Mouse (Mus musculus) forebrain, embryonic 10.5 days (tissue): ENCODE data around the gene Snx29. TPM values are rescaled to one million over a fixed set of nuclear protein-coding genes. Genes with fewer than 3 reads are reported as not detected.

ENCODE experiments used
- DNase-seq: peaks from one replicate; pipeline ENCODE4 v3.0.0-alpha.2; 2017; ENCODE audit warnings: low spot score; ENCODE audit errors: extremely low spot score
- H3K27ac ChIP-seq: fragments of 300-500 bp; sonication (generic); 2 replicates; pipeline ENCODE4 v1.5.1; 2016; ENCODE audit warnings: mild to moderate bottlenecking
- H3K27me3 ChIP-seq: fragments of 300-500 bp; sonication (generic); 2 replicates; pipeline ENCODE4 v1.6.1; 2016; ENCODE audit warnings: mild to moderate bottlenecking; ENCODE audit not compliant: poor library complexity, severe bottlenecking
- H3K36me3 ChIP-seq: fragments of 300-500 bp; sonication (generic); replicated peaks from 2 replicates; pipeline ENCODE4 v1.6.1; 2016; ENCODE audit warnings: mild to moderate bottlenecking, moderate library complexity
- H3K4me1 ChIP-seq: fragments of 300-500 bp; sonication (generic); 2 replicates; pipeline ENCODE4 v1.6.1; 2016
- H3K4me3 ChIP-seq: fragments of 300-500 bp; sonication (generic); 2 replicates; pipeline ENCODE4 v1.5.1; 2016; ENCODE audit warnings: mild to moderate bottlenecking, moderate library complexity
- H3K9me3 ChIP-seq: fragments of 300-500 bp; sonication (generic); 2 replicates; pipeline ENCODE4 v1.6.1; 2016; ENCODE audit warnings: mild to moderate bottlenecking, moderate library complexity
- WGBS: fragments of 180-500 bp; shearing (Covaris S2); methylation state at CpG from one replicate; pipeline ENCODE4 v1.1.7; 2016; 5-methylcytosine and 5-hydroxymethylcytosine counted together
- polyA plus RNA-seq: library from polyadenylated mRNA; unstranded; fragments of >200 nt; fragmentation: Nextera tagmentation; extraction: Ambion mirVana; gene quantifications from 2 replicates; pipeline ENCODE4 v1.2.1, GENCODE M21; 2016

Gene Snx29
- polyA plus RNA-seq, 1 experiment from 2014 or later, result 9.8 TPM

DNA sequence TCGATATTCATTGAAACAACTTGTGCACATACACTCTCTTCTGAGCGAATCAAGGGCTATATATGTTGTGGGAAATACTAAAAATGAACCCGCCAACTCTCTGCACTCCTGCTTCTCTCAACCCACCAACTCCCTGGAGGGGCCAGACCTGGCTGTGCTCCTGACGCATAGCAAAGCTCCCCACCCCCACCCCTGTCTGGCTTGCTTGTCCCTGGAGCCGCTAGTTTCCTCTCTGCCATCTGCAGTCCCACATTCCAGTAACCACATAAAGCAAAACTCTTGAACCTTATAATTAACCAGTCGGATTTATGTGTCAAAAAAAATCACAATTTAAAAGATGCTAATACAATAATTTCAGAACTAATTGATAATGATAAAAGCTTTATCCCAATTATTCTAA is 320.9 kb downstream of the Snx29 start:
- no peak for DNase-seq
- 66% methylated on average over 6 of the region's 6 CpGs for WGBS

GRCm38 (mm10) chr16:11644399-11644798 is 321.7 kb downstream of the Snx29 start:
- no peaks in the 10 kb centered on the region for H3K9me3 ChIP-seq
- H3K27me3 ChIP-seq, result no peaks in the 10 kb centered on the region
- peaks cover 31% of the 10 kb centered on the region for H3K4me1 ChIP-seq
- no peak overlapping the region for H3K27ac ChIP-seq
- H3K4me3 ChIP-seq, result no peak overlapping the region
- H3K36me3 ChIP-seq, result no peaks in the 10 kb centered on the region
- 79% methylated on average over 2 of the region's 2 CpGs for WGBS
- no peak for DNase-seq

More for the DNA sequence above, 320.9 kb downstream of the Snx29 start:
- H3K36me3 ChIP-seq, result no peaks in the 10 kb centered on the region
- no peaks in the 10 kb centered on the region for H3K9me3 ChIP-seq
- H3K4me1 ChIP-seq, result peaks cover 31% of the 10 kb centered on the region
- H3K27ac ChIP-seq, result no peak overlapping the region
- H3K27me3 ChIP-seq, result no peaks in the 10 kb centered on the region
- H3K4me3 ChIP-seq, result no peak overlapping the region

DNA sequence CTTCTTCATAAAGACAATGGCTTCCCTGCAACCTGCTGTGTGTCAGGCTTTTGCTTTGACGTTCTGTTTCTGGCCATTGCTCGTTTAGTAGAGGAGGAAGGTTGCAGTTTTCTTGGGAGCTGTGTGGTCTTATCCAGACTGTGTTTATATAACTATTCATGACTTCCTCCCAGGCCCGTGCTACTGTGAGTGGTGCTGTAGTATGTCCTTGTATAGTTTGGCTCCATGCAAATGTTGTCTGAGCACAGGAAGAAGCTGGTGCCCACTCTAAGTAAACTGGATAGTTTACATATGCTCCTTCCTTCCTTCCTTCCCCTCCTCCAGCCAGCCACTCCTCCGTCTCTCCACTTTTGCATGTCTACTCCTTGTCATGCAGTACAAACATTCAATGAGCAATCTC is 323.0 kb downstream of the Snx29 start:
- DNase-seq, result no peak
- WGBS, result 57% methylated on average over 4 of the region's 4 CpGs

GRCm38 (mm10) chr16:11646745-11647289 is 324.1 kb downstream of the Snx29 start:
- H3K4me1 ChIP-seq, result peaks cover 31% of the 10 kb centered on the region

More for the DNA sequence above, 323.0 kb downstream of the Snx29 start:
- H3K36me3 ChIP-seq, result no peaks in the 10 kb centered on the region
- H3K4me3 ChIP-seq, result no peak overlapping the region
- no peaks in the 10 kb centered on the region for H3K9me3 ChIP-seq
- H3K4me1 ChIP-seq, result peaks cover 31% of the 10 kb centered on the region
- H3K27ac ChIP-seq, result no peak overlapping the region
- no peaks in the 10 kb centered on the region for H3K27me3 ChIP-seq

DNA sequence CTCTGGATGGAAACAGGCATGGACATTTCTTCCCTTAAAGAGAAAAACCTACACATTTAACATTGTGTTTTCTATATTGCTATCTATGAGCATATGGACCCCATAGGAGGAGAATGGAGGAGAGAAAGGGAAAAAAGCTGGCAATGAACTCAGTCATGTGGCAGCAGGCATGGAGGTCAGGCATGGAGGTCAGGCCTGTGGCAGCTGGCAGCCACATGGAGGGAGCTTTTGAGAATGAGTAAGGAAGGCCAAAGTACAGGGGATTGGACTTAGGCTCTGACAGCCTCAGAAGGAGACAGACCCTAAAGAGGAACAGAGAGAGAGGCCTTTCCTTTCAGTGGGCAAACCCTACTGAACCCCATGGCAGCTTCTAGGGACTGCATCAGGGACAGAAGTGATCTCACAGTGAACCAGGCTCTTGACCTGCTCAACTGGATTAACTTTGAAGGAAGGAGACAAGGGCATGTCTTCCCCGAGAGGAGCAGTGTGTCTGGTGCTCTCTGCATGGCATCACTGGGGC is 325.5 kb downstream of the Snx29 start:
- WGBS, result 75% methylated on average over 1 of the region's 1 CpGs
- DNase-seq, result no peak
- no peaks in the 10 kb centered on the region for H3K36me3 ChIP-seq
- H3K4me1 ChIP-seq, result peaks cover 26% of the 10 kb centered on the region
- no peaks in the 10 kb centered on the region for H3K27me3 ChIP-seq
- H3K9me3 ChIP-seq, result no peaks in the 10 kb centered on the region
- no peak overlapping the region for H3K4me3 ChIP-seq
- peak overlapping the region; percentile 12; the same call in 1 of the 2 replicates for H3K27ac ChIP-seq

More at GRCm38 (mm10) chr16:11646745-11647289, 324.1 kb downstream of the Snx29 start:
- Histone ChIP-seq H3K9me3 (no peaks in the 10 kb centered on the region), H3K4me3 (no peak overlapping the region), H3K36me3 (no peaks in the 10 kb centered on the region), H3K27me3 (no peaks in the 10 kb centered on the region), H3K27ac (0 out of 2 replicates have a peak overlapping the region, but pooled peaks have one; percentile 1)
- WGBS, result 84% methylated on average over 4 of the region's 4 CpGs
- no peak for DNase-seq

- Histone ChIP-seq H3K27me3 (no peaks in the 10 kb centered on the region), H3K36me3 (no peaks in the 10 kb centered on the region), H3K9me3 (no peaks in the 10 kb centered on the region), H3K4me1 (peaks cover 14% of the 10 kb centered on the region; the same call in 1 of the 2 replicates), H3K27ac (no peak overlapping the region), H3K4me3 (no peak overlapping the region)
- WGBS, result 78% methylated on average over 2 of the region's 2 CpGs
- DNase-seq, result no peak
Observed at GRCm38 (mm10) chr16:11652686-11653366, 330.1 kb downstream of the Snx29 start.

DNA sequence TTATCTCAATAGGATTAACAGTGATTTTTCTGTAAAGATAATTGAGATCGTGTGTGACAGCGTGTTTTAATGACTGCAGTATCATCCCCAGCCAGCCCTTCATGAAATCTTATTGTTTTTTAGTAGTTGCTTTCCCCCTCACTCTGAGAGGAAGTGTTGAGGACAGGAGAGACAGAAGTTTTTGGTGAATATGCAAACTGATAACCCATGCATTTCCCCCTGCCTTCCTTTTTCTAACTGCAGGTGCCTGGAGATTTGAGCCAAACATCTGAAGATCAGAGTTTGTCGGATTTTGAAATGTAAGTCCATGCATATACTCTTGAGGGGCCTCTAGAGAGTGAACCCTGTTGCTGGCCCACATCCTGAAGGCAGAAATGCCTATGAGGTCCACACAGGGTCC is 333.2 kb downstream of the Snx29 start:
- DNase-seq, result no peak
- WGBS, result 87% methylated on average over 3 of the region's 3 CpGs
- no peaks in the 10 kb centered on the region for H3K27me3 ChIP-seq
- no peak overlapping the region for H3K4me3 ChIP-seq
- H3K9me3 ChIP-seq, result no peaks in the 10 kb centered on the region
- no peak overlapping the region for H3K27ac ChIP-seq
- no peaks in the 10 kb centered on the region for H3K36me3 ChIP-seq
- H3K4me1 ChIP-seq, result 0 out of 2 replicates have a peak, but pooled peaks cover 6% of the 10 kb centered on the region

- H3K27ac ChIP-seq, result no peak overlapping the region
- H3K9me3 ChIP-seq, result no peaks in the 10 kb centered on the region
- H3K4me3 ChIP-seq, result no peak overlapping the region
- DNase-seq, result no peak
- 0 out of 2 replicates have a peak, but pooled peaks cover 6% of the 10 kb centered on the region for H3K4me1 ChIP-seq
- no peaks in the 10 kb centered on the region for H3K27me3 ChIP-seq
- no peaks in the 10 kb centered on the region for H3K36me3 ChIP-seq
- 25% methylated on average over 1 of the region's 1 CpGs for WGBS
Observed at GRCm38 (mm10) chr16:11657111-11657510, 334.4 kb downstream of the Snx29 start.

GRCm38 (mm10) chr16:11659111-11659720 is 336.5 kb downstream of the Snx29 start:
- no peaks in the 10 kb centered on the region for H3K9me3 ChIP-seq
- H3K27me3 ChIP-seq, result no peaks in the 10 kb centered on the region
- DNase-seq, result no peak
- no peak overlapping the region for H3K4me3 ChIP-seq
- H3K27ac ChIP-seq, result no peak overlapping the region
- 0 out of 2 replicates have a peak, but pooled peaks cover 6% of the 10 kb centered on the region for H3K4me1 ChIP-seq
- no peaks in the 10 kb centered on the region for H3K36me3 ChIP-seq
- WGBS, result 95% methylated on average over 6 of the region's 6 CpGs

DNA sequence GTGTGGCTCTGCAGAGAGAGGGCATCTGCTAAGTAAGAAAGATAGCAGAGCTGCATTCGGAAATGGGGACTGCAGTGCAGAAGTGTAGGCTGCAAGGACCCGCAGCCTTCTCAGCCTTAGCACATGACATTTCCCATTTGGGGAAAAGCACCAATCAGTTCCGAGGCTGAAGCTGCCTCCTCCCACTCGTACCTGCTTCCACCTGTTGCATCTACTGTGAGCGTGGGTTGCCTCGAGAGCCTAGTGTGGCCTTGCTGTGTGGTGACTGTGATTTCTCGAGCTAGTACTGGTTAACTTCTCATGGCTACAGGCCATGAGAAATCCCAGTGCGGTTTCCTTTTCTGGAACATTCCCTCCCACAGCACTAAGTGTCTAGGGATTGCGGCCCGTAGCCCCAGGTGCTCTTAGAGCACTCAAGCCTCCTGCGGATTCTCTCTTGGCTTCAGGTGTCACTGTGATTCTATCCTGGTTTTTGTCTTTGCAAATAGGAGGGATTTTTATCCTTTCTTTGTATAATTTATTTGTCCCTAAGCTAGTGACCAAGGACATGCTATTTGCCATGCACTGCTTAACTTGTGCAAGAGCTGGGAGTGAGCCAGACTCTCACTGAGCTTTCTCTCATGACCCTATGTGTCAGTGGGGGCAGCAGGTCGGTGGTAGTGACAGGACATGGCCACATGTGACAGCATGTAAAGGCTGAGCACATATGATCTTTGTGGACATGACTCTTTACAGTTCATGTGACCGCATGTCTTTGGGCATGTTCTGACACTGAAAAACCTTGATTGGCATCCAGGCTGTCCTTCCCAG is 342.4 kb downstream of the Snx29 start:
- no peak for DNase-seq
- Histone ChIP-seq H3K4me3 (no peak overlapping the region), H3K27me3 (no peaks in the 10 kb centered on the region), H3K36me3 (no peaks in the 10 kb centered on the region), H3K27ac (no peak overlapping the region), H3K4me1 (peaks cover 9% of the 10 kb centered on the region), H3K9me3 (no peaks in the 10 kb centered on the region)
- WGBS, result 89% methylated on average over 13 of the region's 13 CpGs

DNA sequence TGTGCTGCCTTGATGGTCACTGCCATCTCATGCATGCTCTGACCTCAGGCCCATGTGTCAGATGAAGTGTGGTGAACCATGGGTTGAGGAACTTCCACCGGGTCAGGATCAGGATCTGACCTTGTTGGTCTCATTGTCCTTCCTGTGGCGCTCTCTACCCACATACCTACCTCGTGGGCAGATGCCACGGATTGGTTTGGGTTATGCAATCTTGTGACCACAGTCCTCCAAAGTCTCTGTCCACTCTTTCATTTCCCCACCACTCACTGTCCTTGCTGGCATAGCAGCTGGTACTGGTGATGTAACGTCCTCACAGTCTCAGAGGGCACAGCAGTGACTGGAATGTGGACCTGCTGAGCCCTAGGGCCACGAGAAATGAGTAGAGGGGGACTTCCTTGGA is 343.2 kb downstream of the Snx29 start:
- DNase-seq, result no peak
- H3K27ac ChIP-seq, result no peak overlapping the region
- peaks cover 9% of the 10 kb centered on the region for H3K4me1 ChIP-seq
- no peaks in the 10 kb centered on the region for H3K27me3 ChIP-seq
- no peak overlapping the region for H3K4me3 ChIP-seq
- no peaks in the 10 kb centered on the region for H3K36me3 ChIP-seq
- H3K9me3 ChIP-seq, result no peaks in the 10 kb centered on the region
- 88% methylated on average over 6 of the region's 6 CpGs for WGBS

DNA sequence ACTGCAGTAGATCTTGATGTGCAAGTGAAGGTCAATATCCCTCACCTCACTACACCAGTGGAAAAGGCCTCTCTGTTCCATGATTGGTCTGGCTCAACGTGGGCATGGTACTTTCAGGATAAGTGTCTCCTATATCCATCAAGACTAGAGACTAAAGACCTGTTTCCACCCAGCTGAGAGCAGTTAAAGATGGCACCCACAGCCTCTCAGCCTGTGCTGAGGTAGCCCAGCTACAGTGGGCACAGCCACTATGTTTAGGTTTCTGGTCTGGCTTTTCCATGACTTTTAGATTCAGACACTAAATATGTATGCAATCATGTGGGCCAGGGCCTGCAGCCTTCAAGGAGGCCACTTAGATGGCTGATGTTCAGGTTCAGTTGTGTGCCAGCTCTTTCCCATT is 345.7 kb downstream of the Snx29 start:
- WGBS, result 88% methylated on average over 1 of the region's 1 CpGs

More for the DNA sequence above, 345.7 kb downstream of the Snx29 start:
- Histone ChIP-seq H3K27me3 (no peaks in the 10 kb centered on the region), H3K4me1 (peaks cover 9% of the 10 kb centered on the region), H3K36me3 (no peaks in the 10 kb centered on the region), H3K9me3 (no peaks in the 10 kb centered on the region), H3K4me3 (no peak overlapping the region), H3K27ac (peak overlapping the region; percentile 37; the same call in 1 of the 2 replicates)
- DNase-seq, result no peak
